Mouse (Mus musculus) midbrain, embryonic 11.5 days (tissue): ENCODE measurements around the gene Ovca2. TPM values are rescaled to one million over a fixed set of nuclear protein-coding genes. Genes with fewer than 3 reads are reported as not detected.
A peak's percentile ranks its signal among the peaks of the same experiment; 100 is the strongest.

Source experiments
- ATAC-seq: fragments of 200-750 bp; cut with Nextera tagmentation; 2 replicates; pipeline ENCODE4 v1.8.0; 2017; ENCODE audit warnings: moderate TSS enrichment, moderate library complexity; ENCODE audit not compliant: low FRiP score
- DNase-seq: peaks from one replicate; pipeline ENCODE4 v3.0.0; 2015; ENCODE audit warnings: low spot score; ENCODE audit errors: missing footprints
- H3K27ac ChIP-seq: fragments of 300-500 bp; sonication (generic); 2 replicates; pipeline ENCODE4 v1.5.1; 2014; ENCODE audit warnings: low read depth, low read length
- H3K27me3 ChIP-seq: fragments of 300-500 bp; sonication (generic); 2 replicates; pipeline ENCODE4 v1.6.1; 2014; ENCODE audit warnings: mild to moderate bottlenecking, low read length, moderate library complexity, mixed read lengths; ENCODE audit not compliant: control insufficient read depth, insufficient read depth
- H3K36me3 ChIP-seq: fragments of 300-500 bp; sonication (generic); 2 replicates; pipeline ENCODE4 v1.6.1; 2014; ENCODE audit warnings: mild to moderate bottlenecking, low read length, moderate library complexity, mixed read lengths; ENCODE audit not compliant: control insufficient read depth, insufficient read depth
- H3K4me1 ChIP-seq: fragments of 300-500 bp; sonication (generic); 2 replicates; pipeline ENCODE4 v1.6.1; 2014; ENCODE audit warnings: low read length; ENCODE audit not compliant: control insufficient read depth, insufficient read depth
- H3K4me2 ChIP-seq: fragments of 300-500 bp; sonication (generic); 2 replicates; pipeline ENCODE4 v1.6.1; 2014; ENCODE audit warnings: mild to moderate bottlenecking, moderate library complexity
- H3K4me3 ChIP-seq: fragments of 300-500 bp; sonication (generic); 2 replicates; pipeline ENCODE4 v1.5.1; 2014; ENCODE audit warnings: low read depth, low read length
- H3K9ac ChIP-seq: fragments of 300-500 bp; sonication (generic); 2 replicates; pipeline ENCODE4 v1.6.1; 2014; ENCODE audit warnings: low read length
- H3K9me3 ChIP-seq: fragments of 300-500 bp; sonication (generic); 2 replicates; pipeline ENCODE4 v1.6.1; 2016; ENCODE audit warnings: low read length; ENCODE audit not compliant: control insufficient read depth
- WGBS: fragments of 180-500 bp; shearing (Covaris S2); extraction: QIAGEN DNeasy Blood & Tissue Kit; methylation state at CpG from one replicate; pipeline ENCODE4 v1.1.7; 2014; 5-methylcytosine and 5-hydroxymethylcytosine counted together
- polyA plus RNA-seq: library from polyadenylated mRNA; unstranded; fragments of >200 nt; fragmentation: Nextera tagmentation; extraction: Ambion mirVana; gene quantifications from 2 replicates; pipeline ENCODE4 v1.2.1, GENCODE M21; 2014

The Ovca2 gene
- polyA plus RNA-seq, 1 experiment from 2014 or later = 29.8 TPM

GRCm38 (mm10) chr11:75192336-75193214 is 13.9 kb upstream of the Ovca2 start:
- no peaks in the 10 kb centered on the region for H3K36me3 ChIP-seq
- no peak overlapping the region for H3K9ac ChIP-seq
- H3K9me3 ChIP-seq = no peaks in the 10 kb centered on the region
- H3K4me2 ChIP-seq = peak overlapping the region; percentile 72
- peaks cover 51% of the 10 kb centered on the region for H3K27me3 ChIP-seq
- 24% methylated on average over 13 of the region's 13 CpGs for WGBS
- peak overlapping the region; percentile 48 for H3K4me3 ChIP-seq
- ATAC-seq (peak; percentile 49), DNase-seq (peak; percentile 94)
- H3K4me1 ChIP-seq = peaks cover 36% of the 10 kb centered on the region
- no peak overlapping the region for H3K27ac ChIP-seq

- H3K27ac ChIP-seq = no peak overlapping the region
Observed at GRCm38 (mm10) chr11:75191841-75192240, 13.2 kb upstream of the Ovca2 start.

GRCm38 (mm10) chr11:75190905-75191441 is 12.3 kb upstream of the Ovca2 start, which contains the start of gene Dph1:
TSS of gene Dph1 (minus strand) at chr11:75191241.
- H3K4me3 ChIP-seq = peak within 1 kb of the TSS; percentile 79
- 48% methylated on average over 5 of the region's 5 CpGs for WGBS
- H3K9ac ChIP-seq = peak within 1 kb of the TSS; percentile 68
- H3K4me1 ChIP-seq = peaks cover 33% of the 10 kb centered on the region
- no peaks in the 10 kb centered on the region for H3K36me3 ChIP-seq
- ATAC-seq (0 out of 2 replicates have a peak, but pooled peaks have one; percentile 1), DNase-seq (no peak)
- peak within 1 kb of the TSS; percentile 76 for H3K4me2 ChIP-seq
- H3K9me3 ChIP-seq = no peaks in the 10 kb centered on the region
- H3K27me3 ChIP-seq = peaks cover 42% of the 10 kb centered on the region
- no peak within 1 kb of the TSS for H3K27ac ChIP-seq

More at GRCm38 (mm10) chr11:75191841-75192240, 13.2 kb upstream of the Ovca2 start:
- H3K4me2 ChIP-seq = no peak overlapping the region
- no peak for ATAC-seq
- H3K27me3 ChIP-seq = peaks cover 51% of the 10 kb centered on the region
- H3K9me3 ChIP-seq = no peaks in the 10 kb centered on the region
- H3K4me3 ChIP-seq = no peak overlapping the region
- H3K4me1 ChIP-seq = peaks cover 33% of the 10 kb centered on the region
- no peaks in the 10 kb centered on the region for H3K36me3 ChIP-seq
- DNase-seq = peak; percentile 80
- no peak overlapping the region for H3K9ac ChIP-seq
- WGBS = 70% methylated on average over 6 of the region's 6 CpGs

GRCm38 (mm10) chr11:75190371-75190724 is 11.7 kb upstream of the Ovca2 start:
- peaks cover 32% of the 10 kb centered on the region for H3K4me1 ChIP-seq

GRCm38 (mm10) chr11:75189713-75190370 is 11.2 kb upstream of the Ovca2 start:
- H3K36me3 ChIP-seq = no peaks in the 10 kb centered on the region
- H3K4me3 ChIP-seq = peak overlapping the region; percentile 79
- no peak overlapping the region for H3K27ac ChIP-seq
- peak overlapping the region; percentile 76 for H3K4me2 ChIP-seq
- WGBS = under 1% methylated on average over 22 of the region's 22 CpGs
- ATAC-seq = no peak
- H3K9ac ChIP-seq = peak overlapping the region; percentile 68
- H3K9me3 ChIP-seq = no peaks in the 10 kb centered on the region
- H3K4me1 ChIP-seq = peaks cover 27% of the 10 kb centered on the region
- peaks cover 31% of the 10 kb centered on the region for H3K27me3 ChIP-seq
- peak; percentile 88 for DNase-seq

More at GRCm38 (mm10) chr11:75190371-75190724, 11.7 kb upstream of the Ovca2 start:
- Histone ChIP-seq H3K9me3 (no peaks in the 10 kb centered on the region), H3K27ac (no peak overlapping the region), H3K36me3 (no peaks in the 10 kb centered on the region), H3K9ac (peak overlapping the region; percentile 68), H3K27me3 (peaks cover 36% of the 10 kb centered on the region), H3K4me2 (peak overlapping the region; percentile 76), H3K4me3 (peak overlapping the region; percentile 79)
- DNase-seq (peak; percentile 97), ATAC-seq (peak; percentile 78)
- under 1% methylated on average over 24 of the region's 24 CpGs for WGBS

- no peak overlapping the region for H3K27ac ChIP-seq
- no peak overlapping the region for H3K4me3 ChIP-seq
- ATAC-seq (0 out of 2 replicates have a peak, but pooled peaks have one; percentile 30), DNase-seq (peak; percentile 8)
- no peak overlapping the region for H3K4me2 ChIP-seq
- no peak overlapping the region for H3K9ac ChIP-seq
- H3K9me3 ChIP-seq = no peaks in the 10 kb centered on the region
- peaks cover 6% of the 10 kb centered on the region; the same call in 1 of the 2 replicates for H3K36me3 ChIP-seq
- no peaks in the 10 kb centered on the region for H3K27me3 ChIP-seq
- WGBS = 56% methylated on average over 2 of the region's 2 CpGs
- peaks cover 7% of the 10 kb centered on the region for H3K4me1 ChIP-seq
Observed at GRCm38 (mm10) chr11:75184986-75185385, 6.4 kb upstream of the Ovca2 start.

- Histone ChIP-seq H3K4me3 (no peak overlapping the region), H3K36me3 (peaks cover 6% of the 10 kb centered on the region; the same call in 1 of the 2 replicates), H3K4me2 (no peak overlapping the region), H3K27me3 (no peaks in the 10 kb centered on the region), H3K27ac (no peak overlapping the region), H3K9me3 (no peaks in the 10 kb centered on the region), H3K4me1 (peaks cover 5% of the 10 kb centered on the region), H3K9ac (no peak overlapping the region)
- ATAC-seq (no peak), DNase-seq (no peak)
- 84% methylated on average over 5 of the region's 5 CpGs for WGBS
Observed at GRCm38 (mm10) chr11:75184573-75184972, 5.9 kb upstream of the Ovca2 start.

- H3K4me1 ChIP-seq = no peaks in the 10 kb centered on the region
- H3K4me2 ChIP-seq = no peak overlapping the region
- H3K27ac ChIP-seq = no peak overlapping the region
- no peaks in the 10 kb centered on the region for H3K27me3 ChIP-seq
- no peak for ATAC-seq
- peaks cover 6% of the 10 kb centered on the region; the same call in 1 of the 2 replicates for H3K36me3 ChIP-seq
- WGBS = 82% methylated on average over 2 of the region's 2 CpGs
- peak; percentile 26 for DNase-seq
- H3K4me3 ChIP-seq = no peak overlapping the region
- H3K9me3 ChIP-seq = no peaks in the 10 kb centered on the region
- H3K9ac ChIP-seq = no peak overlapping the region
Observed at GRCm38 (mm10) chr11:75183917-75184570, 5.4 kb upstream of the Ovca2 start.
